In genomic region chr5:25022904-25023303, GRCm38 (mm10) we compare ENCODE assay signal across 9 mouse cellular contexts.
DNase-seq lines count a peak whose midpoint lies in the region; ATAC-seq and TF ChIP-seq lines count a peak whose summit lies in the region.
"Had no signal": no experiment of that assay in that cellular context is flagged by ENCODE, and none has a peak within 500 bp of the region (broad histone marks: within the 10 kb centered on the region; RNA-seq: fewer than 3 reads in every experiment).

No protein-coding gene starts in this region.

- no peak for ATAC-seq in kidney, embryonic 15.5 days (replicated peaks; ENCODE audit: low FRiP score)
- ATAC-seq in hematopoietic stem cell, adult 5-6 weeks (replicated peaks in 1 of 2; ENCODE audit: insufficient read depth in 1 of 2, low FRiP score in 2 of 2, low TSS enrichment in 1 of 2, low read depth in 1 of 2, poor library complexity in 2 of 2, severe bottlenecking in 2 of 2), result peak; percentile 35 to 37; a peak in 1 of 4 replicates

- H3K4me1 ChIP-seq in kidney, adult 2 months (ENCODE audit: control insufficient read depth, insufficient read depth, low read length), result no peaks in the 10 kb centered on the region
- peaks cover 8% of the 10 kb centered on the region for H3K4me1 ChIP-seq in kidney, embryonic 15.5 days
- H3K4me1 ChIP-seq in bone marrow macrophage, adult 2 months (ENCODE audit: control insufficient read depth, insufficient read depth, low read length), result peaks cover 19% of the 10 kb centered on the region
- H3K4me1 ChIP-seq: limb, embryonic 12.5 days had no signal

- TF ChIP-seq POLR2A in kidney, adult 2 months (IDR thresholded peaks at IDR 0.05; ENCODE audit: low read depth, low read length), result no peak
- no peak for TF ChIP-seq POLR2A in bone marrow macrophage, adult 2 months (IDR thresholded peaks at IDR 0.05; ENCODE audit: borderline replicate concordance, low read depth, low read length)

- H3K9me3 ChIP-seq in kidney, embryonic 15.5 days (replicated peaks), result no peaks in the 10 kb centered on the region
- H3K9me3 ChIP-seq: limb, embryonic 12.5 days had no signal

- DNase-seq in kidney, adult 2 months, result peak; percentile 48
- DNase-seq in 416B (ENCODE audit: low read depth), result peak; percentile 26
- peak; percentile 26 to 46 for DNase-seq in natural killer cell, adult 2 months (ENCODE audit: low spot score in 2 of 2)
- DNase-seq in gastrocnemius, postnatal 4 days (ENCODE audit: low spot score in 2 of 2), result no peak

- H3K79me2 ChIP-seq in C2C12 (ENCODE audit: control insufficient read depth, insufficient read depth), result no peaks in the 10 kb centered on the region

- no peak overlapping the region for H3K4me3 ChIP-seq in kidney, adult 2 months (ENCODE audit: insufficient read depth, low read depth, low read length)
- H3K4me3 ChIP-seq in kidney, embryonic 15.5 days (replicated peaks), result no peak overlapping the region
- no peak overlapping the region for H3K4me3 ChIP-seq in C2C12 (ENCODE audit: insufficient read depth, poor library complexity, severe bottlenecking)
- no peak overlapping the region for H3K4me3 ChIP-seq in bone marrow macrophage, adult 2 months (ENCODE audit: insufficient read depth, low read length)
- H3K4me3 ChIP-seq: limb, embryonic 12.5 days had no signal

- H3K27me3 ChIP-seq in kidney, adult 2 months (replicated peaks; ENCODE audit: control insufficient read depth, insufficient read depth, low read length), result no peaks in the 10 kb centered on the region
- H3K27me3 ChIP-seq in kidney, embryonic 15.5 days, result no peaks in the 10 kb centered on the region
- no peaks in the 10 kb centered on the region for H3K27me3 ChIP-seq in C2C12 (ENCODE audit: control insufficient read depth, insufficient read depth, insufficient read length)
- H3K27me3 ChIP-seq: limb, embryonic 12.5 days had no signal

- H3ac ChIP-seq in C2C12 (ENCODE audit: control insufficient read depth, insufficient read length, low read depth), result no peak overlapping the region

- no peaks in the 10 kb centered on the region for H3K36me3 ChIP-seq in kidney, adult 2 months (ENCODE audit: control insufficient read depth, insufficient read depth, low read length)
- H3K36me3 ChIP-seq in kidney, embryonic 15.5 days, result no peaks in the 10 kb centered on the region; the same call in 1 of the 2 replicates
- H3K36me3 ChIP-seq in C2C12 (ENCODE audit: control insufficient read depth, insufficient read depth), result no peaks in the 10 kb centered on the region
- H3K36me3 ChIP-seq: limb, embryonic 12.5 days had no signal

- no peak overlapping the region for H3K4me2 ChIP-seq in kidney, embryonic 15.5 days
- H3K4me2 ChIP-seq: limb, embryonic 12.5 days had no signal

- 43% methylated on average over 4 of the region's 4 CpGs for WGBS in kidney, adult 2 months
- WGBS in kidney, embryonic 15.5 days, result 48% methylated on average over 4 of the region's 4 CpGs

- H3K9ac ChIP-seq in kidney, embryonic 15.5 days, result no peak overlapping the region
- H3K9ac ChIP-seq: limb, embryonic 12.5 days had no signal

- H3K27ac ChIP-seq in kidney, adult 2 months (ENCODE audit: insufficient read depth, low read depth, low read length), result no peak overlapping the region
- H3K27ac ChIP-seq in kidney, embryonic 15.5 days, result no peak overlapping the region
- H3K27ac ChIP-seq in bone marrow macrophage, adult 2 months (ENCODE audit: insufficient read depth, low read depth, low read length), result no peak overlapping the region
- H3K27ac ChIP-seq: limb, embryonic 12.5 days had no signal

- H3K79me3 ChIP-seq in C2C12 (ENCODE audit: low read depth), result no peaks in the 10 kb centered on the region

- peak; percentile 72 for TF ChIP-seq CTCF in kidney, adult 2 months (conservative IDR thresholded peaks at IDR 0.05; ENCODE audit: insufficient read depth, insufficient read length, low read depth, low read length)
- peak; percentile 24 for TF ChIP-seq CTCF in C2C12 (IDR thresholded peaks at IDR 0.05; ENCODE audit: control insufficient read depth, insufficient read depth, insufficient read length)
- TF ChIP-seq CTCF in bone marrow macrophage, adult 2 months (IDR thresholded peaks at IDR 0.05; ENCODE audit: low read depth, low read length), result peak; percentile 97

TF ChIP-seq in C2C12, 6 proteins besides CTCF, POLR2A, EP300 and RAD21:
- TF ChIP-seq MYOD1 (IDR thresholded peaks at IDR 0.05; ENCODE audit: control insufficient read depth, insufficient read length, low read depth) (no peak), FOSL1 (IDR thresholded peaks at IDR 0.05; ENCODE audit: insufficient read depth, low read length, poor library complexity, severe bottlenecking) (no peak), MAX (IDR thresholded peaks at IDR 0.05) (no peak), CEBPB (IDR thresholded peaks at IDR 0.05; ENCODE audit: low read depth) (no peak), USF1 (IDR thresholded peaks at IDR 0.05; ENCODE audit: low read depth) (no peak), MYOG (IDR thresholded peaks at IDR 0.05; ENCODE audit: control insufficient read depth, extremely low read depth, insufficient read length) (no peak)

Comparison
In these comparisons a context has a peak if more than half of its experiments do, and no peak if none do; other contexts are left out.
1. DNase-seq: peak in kidney, adult 2 months (single experiment), 416B (single experiment) and natural killer cell, adult 2 months (2 of 2); none in gastrocnemius, postnatal 4 days (0 of 2).
2. CTCF ChIP-seq: peak in every context shown above with its lines; median percentile 97 in bone marrow macrophage, adult 2 months; 72 in kidney, adult 2 months; 24 in C2C12.